Mouse (Mus musculus): ENCODE data around the gene Upb1. TPM values are rescaled to one million over a fixed set of nuclear protein-coding genes. Genes with fewer than 3 reads are reported as not detected.

Gene Upb1
- polyA plus RNA-seq, 1 experiment from 2014 or later, result 0.93 TPM

Other genes with a start within 250 kb of the Upb1 start
- gene Specc1l, start 189.0 kb upstream of the Upb1 start, polyA plus RNA-seq (2014; fragmentation: Nextera tagmentation; extraction: Ambion mirVana), result 17.2 and 27.6 TPM in 2 replicates
- gene Adora2a, start 84.2 kb upstream of the Upb1 start, polyA plus RNA-seq (2014; fragmentation: Nextera tagmentation; extraction: Ambion mirVana), result 5.3 and 7.1 TPM in 2 replicates
- gene Snrpd3, start 116.4 kb downstream of the Upb1 start, polyA plus RNA-seq (2014; fragmentation: Nextera tagmentation; extraction: Ambion mirVana), result 178 and 249 TPM in 2 replicates
- 31.7 and 46.9 TPM in 2 replicates for gene Gucd1, start 116.9 kb downstream of the Upb1 start, polyA plus RNA-seq (2014; fragmentation: Nextera tagmentation; extraction: Ambion mirVana)
- 2.1 and 2.9 TPM in 2 replicates for gene Lrrc75b, start 159.2 kb downstream of the Upb1 start, polyA plus RNA-seq (2014; fragmentation: Nextera tagmentation; extraction: Ambion mirVana)
- gene Ggt1, start 160.5 kb downstream of the Upb1 start, polyA plus RNA-seq (2014; fragmentation: Nextera tagmentation; extraction: Ambion mirVana), result 29.1 and 57.6 TPM in 2 replicates
- gene Ggt5, start 188.2 kb downstream of the Upb1 start, polyA plus RNA-seq (2014; fragmentation: Nextera tagmentation; extraction: Ambion mirVana), result 3.9 and 4.7 TPM in 2 replicates
- 4.2 and 9.2 TPM in 2 replicates for gene Susd2, start 242.9 kb downstream of the Upb1 start, polyA plus RNA-seq (2014; fragmentation: Nextera tagmentation; extraction: Ambion mirVana)